Mouse (Mus musculus): ENCODE data around the gene Tmem95.

DNA sequence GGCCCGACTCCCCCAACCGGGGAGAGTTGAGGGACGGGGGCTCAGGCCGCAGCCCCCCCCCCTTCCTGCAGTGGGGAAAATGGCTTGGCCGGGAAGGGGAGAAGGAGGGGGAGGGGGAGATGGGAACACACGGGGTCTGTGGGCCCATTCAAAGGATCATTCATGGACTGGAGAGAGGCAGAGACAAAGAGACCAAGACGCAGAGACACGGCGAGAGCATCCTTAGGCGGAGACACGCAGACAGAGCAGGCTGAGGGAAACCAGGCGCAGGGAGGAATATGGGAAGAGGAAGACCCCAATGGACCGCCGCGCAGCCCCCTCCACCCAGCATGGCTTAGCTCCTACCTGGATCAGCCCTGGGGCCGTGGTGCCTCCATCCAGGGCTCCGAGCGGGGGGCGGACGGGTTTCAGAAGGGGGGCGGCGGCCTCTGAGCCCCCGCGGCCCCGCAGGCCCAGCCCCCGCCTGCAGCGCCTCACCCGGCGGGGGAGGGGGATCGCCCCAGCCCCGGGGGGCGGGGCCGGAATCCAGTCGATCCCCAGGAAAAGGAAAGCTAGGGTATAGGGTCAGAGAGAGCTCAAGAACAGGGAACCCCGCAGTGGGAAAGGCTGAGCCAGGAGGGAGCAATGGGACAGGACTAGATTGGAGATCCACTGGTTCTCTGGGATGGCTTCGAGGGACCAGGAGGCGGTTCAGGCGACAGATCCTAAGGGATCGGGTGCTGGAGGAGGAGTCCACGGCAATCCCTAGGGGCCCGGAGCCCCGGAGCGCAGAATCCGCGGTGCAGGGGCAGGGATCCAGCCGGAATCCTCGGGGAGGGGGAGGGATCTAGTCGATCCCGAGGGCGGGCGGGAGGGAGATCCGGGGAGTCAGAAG lies 40.9 kb downstream of the Tmem95 start:
- TF ChIP-seq POLR2A (IDR thresholded peaks at IDR 0.05; ENCODE audit: low read depth, low read length) (no peak), BHLHE40 (IDR thresholded peaks at IDR 0.05; ENCODE audit: low read depth, low read length) (no peak), TCF12 (IDR thresholded peaks at IDR 0.05; ENCODE audit: low read depth, low read length) (no peak), USF2 (conservative IDR thresholded peaks at IDR 0.05; ENCODE audit: low read depth, low read length) (no peak), CTCF (conservative IDR thresholded peaks at IDR 0.05 in 1 of 2, IDR thresholded peaks at IDR 0.05 in 1 of 2; ENCODE audit: low read depth in 2 of 2, low read length in 2 of 2) (no peak)

All from CH12.LX (cell line).